Mouse (Mus musculus): ENCODE results near the gene Gm49450.

- no peak for TF ChIP-seq CTCF (IDR thresholded peaks at IDR 0.05; ENCODE audit: insufficient read depth, low read depth, low read length)
- TF ChIP-seq POLR2A (IDR thresholded peaks at IDR 0.05; ENCODE audit: insufficient read depth, low read depth, low read length): no peak
Measured at GRCm38 (mm10) chr15:99000535-99001283, 47.4 kb upstream of the Gm49450 start.
